Mouse (Mus musculus): ENCODE measurements around the gene Sytl1. TPM values are rescaled to one million over a fixed set of nuclear protein-coding genes. Genes with fewer than 3 reads are reported as not detected.

Gene Sytl1
- polyA plus RNA-seq, 1 experiment from 2014 or later, result 1.6 TPM

GRCm38 (mm10) chr4:133240490-133240921 is 22.4 kb downstream of the Sytl1 start, which contains the start of gene Map3k6:
TSS of gene Map3k6 (plus strand) at chr4:133240818.
- WGBS, result 6% methylated on average over 16 of the region's 16 CpGs
- Histone ChIP-seq H3K36me3 (ENCODE audit: control insufficient read depth, insufficient read depth) (no peaks in the 10 kb centered on the region), H3K27ac (ENCODE audit: low read depth, low read length) (peak within 1 kb of the TSS; percentile 84), H3K4me1 (replicated peaks; ENCODE audit: control insufficient read depth, insufficient read depth, low read length) (no peaks in the 10 kb centered on the region), H3K27me3 (replicated peaks; ENCODE audit: control insufficient read depth, insufficient read depth, low read length) (peaks cover 3% of the 10 kb centered on the region; the same call in 1 of the 2 replicates), H3K4me3 (ENCODE audit: low read depth, low read length) (peak within 1 kb of the TSS; percentile 57), H3K9ac (ENCODE audit: low read depth, low read length) (peak within 1 kb of the TSS; percentile 53), H3K4me2 (replicated peaks; ENCODE audit: low read depth) (peak within 1 kb of the TSS; percentile 98), H3K9me3 (ENCODE audit: control insufficient read depth) (no peaks in the 10 kb centered on the region)
- no peak for TF ChIP-seq CTCF (IDR thresholded peaks at IDR 0.05; ENCODE audit: low read depth)
- ATAC-seq, result peak; percentile 50

DNA sequence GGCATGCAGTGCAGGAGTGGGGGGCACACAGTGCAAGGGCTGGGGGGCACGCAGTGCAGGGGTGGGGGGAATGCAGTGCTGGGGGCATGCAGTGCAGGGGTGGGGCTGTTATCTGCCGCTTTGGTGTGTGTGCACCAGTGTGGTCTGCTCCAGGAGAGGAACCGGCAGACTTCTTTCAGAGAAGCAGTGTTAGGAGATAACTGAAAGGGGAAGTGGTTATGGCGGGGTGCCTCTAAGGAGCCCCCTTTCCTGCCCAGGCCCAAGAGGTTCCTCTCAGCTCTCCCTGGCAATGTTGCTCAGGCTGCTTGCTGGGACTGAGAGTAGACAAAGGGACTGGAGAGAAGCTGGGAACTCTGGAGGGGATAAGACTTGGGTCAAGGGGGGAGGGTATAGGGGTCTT is 25.0 kb downstream of the Sytl1 start:
- no peak for TF ChIP-seq CTCF (IDR thresholded peaks at IDR 0.05; ENCODE audit: low read depth)
- 57% methylated on average over 4 of the region's 4 CpGs for WGBS
- Histone ChIP-seq H3K4me3 (ENCODE audit: low read depth, low read length) (no peak overlapping the region), H3K4me2 (replicated peaks; ENCODE audit: low read depth) (no peak overlapping the region), H3K4me1 (replicated peaks; ENCODE audit: control insufficient read depth, insufficient read depth, low read length) (no peaks in the 10 kb centered on the region), H3K9me3 (ENCODE audit: control insufficient read depth) (no peaks in the 10 kb centered on the region), H3K27me3 (replicated peaks; ENCODE audit: control insufficient read depth, insufficient read depth, low read length) (peaks cover 3% of the 10 kb centered on the region; the same call in 1 of the 2 replicates), H3K27ac (ENCODE audit: low read depth, low read length) (no peak overlapping the region), H3K36me3 (ENCODE audit: control insufficient read depth, insufficient read depth) (no peaks in the 10 kb centered on the region), H3K9ac (ENCODE audit: low read depth, low read length) (no peak overlapping the region)
- no peak for ATAC-seq

DNA sequence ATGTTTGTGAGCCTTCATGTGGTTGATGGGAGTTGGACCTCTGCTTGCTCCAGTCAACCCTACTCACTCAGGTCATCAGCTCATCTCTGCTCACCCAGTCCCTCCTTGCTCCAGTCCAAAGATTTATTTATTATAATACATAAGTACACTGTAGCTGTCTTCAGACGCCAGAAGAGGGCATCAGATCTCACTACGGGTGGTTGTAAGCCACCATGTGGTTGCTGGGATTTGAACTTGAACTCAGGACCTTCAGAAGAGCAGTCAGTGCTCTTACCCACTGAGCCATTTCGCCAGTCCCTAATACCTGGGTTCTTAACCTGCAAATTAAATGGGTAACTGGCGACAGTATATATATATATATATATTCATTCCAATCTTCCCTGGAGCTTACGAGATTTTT is 27.5 kb downstream of the Sytl1 start:
- Histone ChIP-seq H3K27me3 (replicated peaks; ENCODE audit: control insufficient read depth, insufficient read depth, low read length) (peaks cover 3% of the 10 kb centered on the region; the same call in 1 of the 2 replicates), H3K9me3 (ENCODE audit: control insufficient read depth) (no peaks in the 10 kb centered on the region), H3K9ac (ENCODE audit: low read depth, low read length) (no peak overlapping the region), H3K36me3 (ENCODE audit: control insufficient read depth, insufficient read depth) (no peaks in the 10 kb centered on the region), H3K27ac (ENCODE audit: low read depth, low read length) (no peak overlapping the region), H3K4me3 (ENCODE audit: low read depth, low read length) (no peak overlapping the region), H3K4me1 (replicated peaks; ENCODE audit: control insufficient read depth, insufficient read depth, low read length) (no peaks in the 10 kb centered on the region), H3K4me2 (replicated peaks; ENCODE audit: low read depth) (no peak overlapping the region)
- ATAC-seq, result no peak
- TF ChIP-seq CTCF (IDR thresholded peaks at IDR 0.05; ENCODE audit: low read depth), result 0 out of 2 replicates have a peak, but pooled peaks have one; percentile 15
- WGBS, result 84% methylated on average over 5 of the region's 5 CpGs

DNA sequence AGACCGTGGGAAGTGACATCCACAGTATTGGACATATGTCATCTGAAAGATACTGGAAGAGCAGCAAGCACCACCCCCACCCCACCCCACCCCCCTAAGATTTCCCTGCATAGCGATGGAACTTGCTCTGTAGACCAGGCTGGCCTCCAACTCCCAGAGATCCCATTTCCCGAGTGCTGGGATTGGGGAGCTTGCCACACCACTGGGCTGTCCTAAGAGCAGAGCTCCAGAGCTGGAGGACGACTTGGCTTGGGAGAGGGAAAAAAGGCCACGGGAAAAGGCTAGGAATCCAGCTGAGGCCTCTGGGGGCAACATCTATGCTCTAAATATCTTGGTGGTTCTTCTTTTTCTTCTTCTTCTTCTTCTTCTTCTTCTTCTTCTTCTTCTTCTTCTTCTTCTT is 28.1 kb downstream of the Sytl1 start:
- Histone ChIP-seq H3K4me1 (replicated peaks; ENCODE audit: control insufficient read depth, insufficient read depth, low read length) (no peaks in the 10 kb centered on the region), H3K27ac (ENCODE audit: low read depth, low read length) (no peak overlapping the region), H3K4me2 (replicated peaks; ENCODE audit: low read depth) (no peak overlapping the region), H3K9ac (ENCODE audit: low read depth, low read length) (no peak overlapping the region), H3K4me3 (ENCODE audit: low read depth, low read length) (no peak overlapping the region), H3K36me3 (ENCODE audit: control insufficient read depth, insufficient read depth) (no peaks in the 10 kb centered on the region), H3K9me3 (ENCODE audit: control insufficient read depth) (no peaks in the 10 kb centered on the region), H3K27me3 (replicated peaks; ENCODE audit: control insufficient read depth, insufficient read depth, low read length) (peaks cover 3% of the 10 kb centered on the region; the same call in 1 of the 2 replicates)
- 60% methylated on average over 5 of the region's 5 CpGs for WGBS
- no peak for ATAC-seq
- no peak for TF ChIP-seq CTCF (IDR thresholded peaks at IDR 0.05; ENCODE audit: low read depth)

DNA sequence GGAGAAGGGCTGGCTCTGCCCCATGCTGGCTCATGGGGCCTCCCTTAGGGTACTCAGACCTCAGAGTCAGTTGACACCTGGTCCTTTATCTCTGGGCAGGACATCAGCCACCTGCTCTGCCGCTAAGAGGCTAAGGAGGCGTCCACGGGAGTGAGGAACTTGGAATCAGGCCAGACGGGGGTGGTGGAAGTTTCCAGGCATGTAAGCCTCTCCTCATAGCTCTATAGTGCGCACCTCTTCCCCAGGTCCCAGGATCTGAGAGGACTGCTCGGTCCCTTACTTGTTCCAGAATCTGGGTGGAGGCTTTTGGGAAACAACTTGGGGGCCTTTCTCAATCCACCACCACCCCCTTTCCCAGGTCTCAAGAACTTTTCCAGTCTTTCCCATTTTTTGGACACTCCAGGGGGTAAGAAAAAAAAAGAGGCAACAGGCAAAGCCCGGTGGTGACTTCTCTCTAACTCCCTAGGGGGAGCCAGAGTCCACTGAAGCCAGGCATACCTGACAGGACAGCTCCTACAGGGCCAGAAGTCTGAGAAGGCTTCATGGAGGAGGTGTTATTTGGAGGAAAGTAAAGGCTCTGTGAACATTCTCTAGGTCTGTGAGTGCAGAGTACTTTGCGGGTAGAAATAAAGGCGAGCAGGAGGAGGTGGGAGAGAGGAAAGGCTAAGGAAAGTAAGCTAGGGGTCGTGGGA is 29.5 kb downstream of the Sytl1 start:
- Histone ChIP-seq H3K9me3 (ENCODE audit: control insufficient read depth) (no peaks in the 10 kb centered on the region), H3K36me3 (ENCODE audit: control insufficient read depth, insufficient read depth) (no peaks in the 10 kb centered on the region), H3K27ac (ENCODE audit: low read depth, low read length) (no peak overlapping the region), H3K4me3 (ENCODE audit: low read depth, low read length) (no peak overlapping the region), H3K4me1 (replicated peaks; ENCODE audit: control insufficient read depth, insufficient read depth, low read length) (no peaks in the 10 kb centered on the region), H3K9ac (ENCODE audit: low read depth, low read length) (no peak overlapping the region), H3K27me3 (replicated peaks; ENCODE audit: control insufficient read depth, insufficient read depth, low read length) (peaks cover 3% of the 10 kb centered on the region; the same call in 1 of the 2 replicates), H3K4me2 (replicated peaks; ENCODE audit: low read depth) (no peak overlapping the region)
- 34% methylated on average over 10 of the region's 10 CpGs for WGBS
- ATAC-seq, result no peak
- peak; percentile 79 for TF ChIP-seq CTCF (IDR thresholded peaks at IDR 0.05; ENCODE audit: low read depth)

- no peak for TF ChIP-seq CTCF (IDR thresholded peaks at IDR 0.05; ENCODE audit: low read depth)
- WGBS, result 80% methylated on average over 8 of the region's 8 CpGs
- Histone ChIP-seq H3K9ac (ENCODE audit: low read depth, low read length) (no peak overlapping the region), H3K27me3 (replicated peaks; ENCODE audit: control insufficient read depth, insufficient read depth, low read length) (no peaks in the 10 kb centered on the region), H3K36me3 (ENCODE audit: control insufficient read depth, insufficient read depth) (no peaks in the 10 kb centered on the region), H3K4me1 (replicated peaks; ENCODE audit: control insufficient read depth, insufficient read depth, low read length) (no peaks in the 10 kb centered on the region), H3K27ac (ENCODE audit: low read depth, low read length) (no peak overlapping the region), H3K9me3 (ENCODE audit: control insufficient read depth) (no peaks in the 10 kb centered on the region), H3K4me2 (replicated peaks; ENCODE audit: low read depth) (no peak overlapping the region), H3K4me3 (ENCODE audit: low read depth, low read length) (no peak overlapping the region)
- ATAC-seq, result no peak
Measured at GRCm38 (mm10) chr4:133229582-133229981, 33.3 kb downstream of the Sytl1 start.

All from intestine, postnatal 0 days (tissue).